Mouse (Mus musculus): Measurements from ENCODE around the gene Rcn2. TPM values are rescaled to one million over a fixed set of nuclear protein-coding genes. Genes with fewer than 3 reads are reported as not detected.

Rcn2 gene
- polyA plus RNA-seq, 2 experiments: 10.5 to 27.8 TPM

DNA sequence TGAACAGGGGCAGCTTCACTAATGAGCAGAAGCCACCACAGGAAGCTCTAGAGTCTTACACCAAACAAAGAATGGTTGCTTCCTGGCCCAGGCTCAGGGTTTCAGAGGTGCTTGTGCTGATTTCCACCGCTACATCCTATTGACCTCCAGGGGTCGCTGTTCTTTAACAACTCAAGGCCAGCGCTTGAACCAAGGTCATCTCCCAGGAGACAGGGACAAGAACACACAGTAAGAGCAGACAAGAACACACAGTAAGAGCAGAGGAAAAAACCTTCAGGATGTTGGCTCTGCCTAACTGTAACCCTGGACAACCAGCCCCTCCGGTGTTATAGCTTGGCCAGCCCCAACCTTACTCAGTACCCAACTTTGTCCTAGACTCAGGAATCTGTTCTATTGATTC is 33.6 kb downstream of the Rcn2 start:
- no peak overlapping the region for H3K4me2 ChIP-seq (ENCODE audit: low read depth)
- no peak overlapping the region for H3K27ac ChIP-seq
- DNase-seq (ENCODE audit: low read depth in 3 of 3, low spot score in 3 of 3) (peak; percentile 53 to 62 (median 56)), ATAC-seq (ENCODE audit: insufficient read depth) (no peak)
- peaks cover 0 to 12% of the 10 kb centered on the region in 2 experiments; a peak in 2 of 4 replicates for H3K4me1 ChIP-seq (replicated peaks; ENCODE audit: control insufficient read depth in 2 of 2, insufficient read depth in 2 of 2, low read length in 1 of 2)
- H3K9ac ChIP-seq (replicated peaks): no peak overlapping the region
- 5% methylated on average over 4 of the region's 4 CpGs for WGBS (ENCODE audit: insufficient replicate concordance)
- TF ChIP-seq CTCF (IDR thresholded peaks at IDR 0.05; ENCODE audit: low read depth) (peak; percentile 82), EP300 (IDR thresholded peaks at IDR 0.05; ENCODE audit: low read depth) (no peak)
- no peak overlapping the region for H3K4me3 ChIP-seq (ENCODE audit: insufficient read depth in 1 of 2, low read depth in 2 of 2, low read length in 2 of 2)
- no peaks in the 10 kb centered on the region for H3K36me3 ChIP-seq (replicated peaks; ENCODE audit: control insufficient read depth, insufficient read depth, low read depth)
- no peaks in the 10 kb centered on the region for H3K9me3 ChIP-seq (ENCODE audit: control insufficient read depth, low read length)
- no peaks in the 10 kb centered on the region for H3K27me3 ChIP-seq (ENCODE audit: control insufficient read depth, insufficient read depth, low read length)

DNA sequence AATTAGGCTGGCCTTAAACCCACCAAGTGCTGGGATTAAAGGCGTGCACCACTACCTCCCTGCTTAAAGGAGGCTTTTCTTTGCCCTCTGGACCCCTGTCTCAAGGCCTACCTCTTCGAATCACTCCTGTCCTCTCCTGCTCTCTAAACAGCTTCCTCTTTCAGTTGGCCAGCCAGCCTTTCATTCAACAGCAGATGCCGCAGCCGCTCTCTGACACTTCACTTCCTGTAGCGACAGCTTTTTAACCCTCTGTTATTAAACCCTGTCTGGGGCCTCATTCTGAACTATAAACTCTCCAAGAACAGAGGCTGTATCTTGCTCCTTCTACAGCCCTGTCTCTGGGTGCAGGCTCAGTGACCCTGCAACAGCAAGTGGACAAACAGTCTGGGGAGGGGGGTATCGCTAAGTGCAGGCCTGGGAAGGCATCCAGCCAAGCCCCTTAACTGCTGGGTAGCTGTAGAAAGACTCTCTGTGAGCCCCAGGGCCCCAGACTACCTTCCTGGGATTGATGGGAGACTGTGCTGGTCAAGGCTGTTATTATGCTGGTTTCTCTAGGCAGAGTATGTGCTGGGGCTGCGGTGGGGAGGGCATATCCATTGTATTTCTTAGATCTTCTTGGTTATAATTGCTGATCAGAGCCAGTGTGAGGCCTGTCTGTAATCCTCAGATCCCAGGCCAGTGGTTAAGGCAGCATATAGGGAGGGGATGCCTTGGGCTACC is 34.4 kb downstream of the Rcn2 start:
- Histone ChIP-seq H3K4me3 (ENCODE audit: insufficient read depth in 1 of 2, low read depth in 2 of 2, low read length in 2 of 2) (no peak overlapping the region), H3K27ac (no peak overlapping the region), H3K36me3 (replicated peaks; ENCODE audit: control insufficient read depth, insufficient read depth, low read depth) (no peaks in the 10 kb centered on the region), H3K4me2 (ENCODE audit: low read depth) (no peak overlapping the region), H3K9ac (replicated peaks) (no peak overlapping the region), H3K27me3 (ENCODE audit: control insufficient read depth, insufficient read depth, low read length) (no peaks in the 10 kb centered on the region), H3K4me1 (replicated peaks; ENCODE audit: control insufficient read depth in 2 of 2, insufficient read depth in 2 of 2, low read length in 1 of 2) (peaks cover 0 to 12% of the 10 kb centered on the region in 2 experiments; a peak in 2 of 4 replicates), H3K9me3 (ENCODE audit: control insufficient read depth, low read length) (no peaks in the 10 kb centered on the region)
- no peak for DNase-seq (ENCODE audit: low read depth in 3 of 3, low spot score in 3 of 3)
- WGBS (ENCODE audit: insufficient replicate concordance): 23% methylated on average over 7 of the region's 7 CpGs
- TF ChIP-seq EP300 (IDR thresholded peaks at IDR 0.05; ENCODE audit: low read depth): no peak
- TF ChIP-seq CTCF (IDR thresholded peaks at IDR 0.05; ENCODE audit: low read depth): no peak
- no peak for ATAC-seq (ENCODE audit: insufficient read depth)

DNA sequence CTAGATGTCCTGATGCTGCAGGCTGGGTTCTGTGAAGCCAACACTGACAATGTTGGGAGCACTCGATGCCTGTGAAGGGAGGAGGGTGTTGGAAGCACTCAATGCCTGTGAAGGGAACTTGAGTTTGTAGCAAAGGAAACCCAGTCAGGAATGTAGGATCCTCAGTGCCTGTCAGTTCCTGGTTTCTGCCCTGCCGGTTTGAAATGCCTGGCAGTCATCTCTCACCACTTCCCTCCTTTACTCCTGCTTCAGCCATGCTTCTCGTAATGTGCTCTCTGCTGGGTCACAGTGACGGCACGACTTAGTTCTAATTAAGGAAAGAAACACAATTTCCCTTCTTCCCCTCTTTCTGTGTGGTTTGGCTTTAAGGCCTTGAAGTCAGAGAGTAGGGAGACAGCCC is 37.9 kb downstream of the Rcn2 start:
- no peak for ATAC-seq (ENCODE audit: insufficient read depth)
- TF ChIP-seq CTCF (IDR thresholded peaks at IDR 0.05; ENCODE audit: low read depth) (no peak), EP300 (IDR thresholded peaks at IDR 0.05; ENCODE audit: low read depth) (no peak)
- Histone ChIP-seq H3K9me3 (ENCODE audit: control insufficient read depth, low read length) (no peaks in the 10 kb centered on the region), H3K4me3 (ENCODE audit: insufficient read depth in 1 of 2, low read depth in 2 of 2, low read length in 2 of 2) (no peak overlapping the region), H3K27me3 (ENCODE audit: control insufficient read depth, insufficient read depth, low read length) (no peaks in the 10 kb centered on the region), H3K9ac (replicated peaks) (no peak overlapping the region), H3K36me3 (replicated peaks; ENCODE audit: control insufficient read depth, insufficient read depth, low read depth) (no peaks in the 10 kb centered on the region), H3K4me1 (replicated peaks; ENCODE audit: control insufficient read depth in 2 of 2, insufficient read depth in 2 of 2, low read length in 1 of 2) (peaks cover 0 to 12% of the 10 kb centered on the region in 2 experiments; a peak in 2 of 4 replicates), H3K4me2 (ENCODE audit: low read depth) (no peak overlapping the region), H3K27ac (no peak overlapping the region)
- WGBS (ENCODE audit: insufficient replicate concordance): 36% methylated on average over 5 of the region's 5 CpGs
- DNase-seq (ENCODE audit: low read depth in 3 of 3, low spot score in 3 of 3): no peak

DNA sequence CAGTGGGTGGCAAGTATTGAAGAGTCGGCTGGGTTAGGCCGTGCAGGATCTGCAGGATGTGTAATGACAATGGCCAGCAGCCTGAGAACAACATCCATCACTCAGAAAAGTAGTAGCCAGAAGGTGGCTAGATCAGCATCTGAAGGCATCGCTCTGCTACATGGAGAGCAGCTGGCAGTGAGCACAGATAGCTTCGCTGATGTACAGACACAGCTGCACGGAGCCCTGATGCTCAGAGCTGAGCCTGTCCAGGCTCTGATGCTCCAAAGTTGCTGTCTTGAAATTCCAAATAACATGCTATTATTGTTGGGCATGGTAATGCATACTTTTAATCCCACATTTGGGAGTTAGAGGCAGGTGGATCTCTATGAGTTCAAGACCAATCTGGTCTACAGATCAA is 44.9 kb downstream of the Rcn2 start:
- no peak for TF ChIP-seq CTCF (IDR thresholded peaks at IDR 0.05; ENCODE audit: low read depth)
- no peak for TF ChIP-seq EP300 (IDR thresholded peaks at IDR 0.05; ENCODE audit: low read depth)
- Histone ChIP-seq H3K4me1 (replicated peaks; ENCODE audit: control insufficient read depth in 2 of 2, insufficient read depth in 2 of 2, low read length in 1 of 2) (no peaks in the 10 kb centered on the region), H3K27me3 (ENCODE audit: control insufficient read depth, insufficient read depth, low read length) (no peaks in the 10 kb centered on the region), H3K9ac (replicated peaks) (no peak overlapping the region), H3K27ac (no peak overlapping the region), H3K9me3 (ENCODE audit: control insufficient read depth, low read length) (no peaks in the 10 kb centered on the region), H3K36me3 (replicated peaks; ENCODE audit: control insufficient read depth, insufficient read depth, low read depth) (no peaks in the 10 kb centered on the region), H3K4me3 (ENCODE audit: insufficient read depth in 1 of 2, low read depth in 2 of 2, low read length in 2 of 2) (no peak overlapping the region), H3K4me2 (ENCODE audit: low read depth) (no peak overlapping the region)
- no peak for DNase-seq (ENCODE audit: low read depth in 3 of 3, low spot score in 3 of 3)
- ATAC-seq (ENCODE audit: insufficient read depth): no peak
- WGBS (ENCODE audit: insufficient replicate concordance): 66% methylated on average over 5 of the region's 5 CpGs

DNA sequence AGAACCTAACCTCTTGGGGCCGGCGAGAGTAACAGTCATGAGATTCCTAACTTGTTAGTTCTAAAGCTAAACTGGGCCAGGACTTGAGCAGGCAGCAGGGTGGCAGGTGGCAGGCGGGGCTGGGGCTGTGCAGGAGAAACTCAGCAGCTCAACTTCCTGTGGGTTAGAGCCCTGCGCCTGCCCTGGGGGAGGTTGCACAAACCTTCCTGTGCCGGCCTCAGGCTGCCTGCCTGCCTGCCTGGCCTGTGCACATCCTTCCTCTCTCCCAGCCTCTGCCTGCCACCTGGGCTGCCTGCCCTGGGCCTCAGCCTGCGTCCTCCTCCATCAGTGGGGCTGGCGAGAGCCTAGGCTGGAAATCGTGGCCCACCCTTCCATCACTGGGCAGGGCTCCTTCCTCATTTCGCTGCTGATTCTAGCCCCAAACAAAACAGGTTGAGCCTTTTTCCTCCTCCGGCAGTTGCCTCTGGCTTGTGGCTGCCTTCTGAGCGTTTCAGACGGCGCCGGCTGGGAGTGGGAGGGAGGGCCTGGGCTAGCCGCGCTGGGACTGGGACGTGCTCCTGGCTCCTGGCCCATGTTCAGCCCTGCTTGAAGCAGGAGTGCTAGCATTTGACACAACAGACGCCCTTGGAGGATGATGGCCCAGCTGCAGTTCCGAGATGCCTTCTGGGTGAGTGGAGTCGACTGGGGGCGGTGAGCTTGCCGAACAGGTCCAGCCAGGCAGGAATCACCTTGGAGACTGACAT is 48.3 kb downstream of the Rcn2 start, which contains the start of gene Pstpip1:
Gene Pstpip1 (plus strand): TSS at position 185 of the 743 bp plus-strand sequence.
- Histone ChIP-seq H3K4me3 (ENCODE audit: insufficient read depth in 1 of 2, low read depth in 2 of 2, low read length in 2 of 2) (peak within 1 kb of the TSS; percentile 19 to 22; a peak in 3 of 4 replicates), H3K4me1 (replicated peaks; ENCODE audit: control insufficient read depth in 2 of 2, insufficient read depth in 2 of 2, low read length in 1 of 2) (no peaks in the 10 kb centered on the region), H3K36me3 (replicated peaks; ENCODE audit: control insufficient read depth, insufficient read depth, low read depth) (no peaks in the 10 kb centered on the region), H3K27ac (no peak within 1 kb of the TSS), H3K9me3 (ENCODE audit: control insufficient read depth, low read length) (no peaks in the 10 kb centered on the region), H3K4me2 (ENCODE audit: low read depth) (no peak within 1 kb of the TSS), H3K27me3 (ENCODE audit: control insufficient read depth, insufficient read depth, low read length) (no peaks in the 10 kb centered on the region), H3K9ac (replicated peaks) (no peak within 1 kb of the TSS)
- ATAC-seq (ENCODE audit: insufficient read depth) (no peak), DNase-seq (ENCODE audit: low read depth in 3 of 3, low spot score in 3 of 3) (no peak)
- no peak for TF ChIP-seq CTCF (IDR thresholded peaks at IDR 0.05; ENCODE audit: low read depth)
- 11% methylated on average over 22 of the region's 22 CpGs for WGBS (ENCODE audit: insufficient replicate concordance)
